Mouse (Mus musculus) thymus, adult 2 months (tissue): ENCODE results near the gene Actr10. TPM values are rescaled to one million over a fixed set of nuclear protein-coding genes. Genes with fewer than 3 reads are reported as not detected.

ENCODE experiments used
- DNase-seq: peaks from one replicate; pipeline ENCODE4 v3.0.0; 2021
- H3K27ac ChIP-seq: fragments of 200-500 bp; 2 replicates; pipeline ENCODE4 v1.5.1; 2012; ENCODE audit warnings: low read length, control low read depth; ENCODE audit not compliant: control insufficient read depth, insufficient read depth
- H3K27me3 ChIP-seq: fragments of 200-500 bp; 2 replicates; pipeline ENCODE4 v1.6.1; 2012; ENCODE audit warnings: mild to moderate bottlenecking, low read length, moderate library complexity, mixed read lengths; ENCODE audit not compliant: control insufficient read depth, insufficient read depth
- H3K36me3 ChIP-seq: fragments of 200-500 bp; 2 replicates; pipeline ENCODE4 v1.6.1; 2012; ENCODE audit warnings: mild to moderate bottlenecking, low read length, moderate library complexity; ENCODE audit not compliant: control insufficient read depth, insufficient read depth
- H3K4me1 ChIP-seq: fragments of 200-500 bp; replicated peaks from 2 replicates; pipeline ENCODE4 v1.6.1; 2012; ENCODE audit warnings: low read length; ENCODE audit not compliant: control insufficient read depth, insufficient read depth
- H3K4me3 ChIP-seq: fragments of 200-500 bp; 2 replicates; pipeline ENCODE4 v1.5.1; 2012; ENCODE audit warnings: mild to moderate bottlenecking, low read length, control low read depth, moderate library complexity; ENCODE audit not compliant: control insufficient read depth, insufficient read depth
- CTCF ChIP-seq: fragments of 200-500 bp; IDR thresholded peaks from 2 replicates; pipeline ENCODE4 v1.5.1; 2012; ENCODE audit warnings: mild to moderate bottlenecking, control low read depth, low read length, moderate library complexity, borderline replicate concordance; ENCODE audit not compliant: control insufficient read depth, poor library complexity, insufficient read depth; ENCODE audit errors: extremely low read depth
- POLR2A ChIP-seq: fragments of 200-500 bp; IDR thresholded peaks from 2 replicates; pipeline ENCODE4 v1.6.1; 2012; ENCODE audit warnings: mild to moderate bottlenecking, low read length, control low read depth, moderate library complexity; ENCODE audit not compliant: control insufficient read depth, poor library complexity, insufficient read depth; ENCODE audit errors: extremely low read depth
- WGBS: fragments of 180-500 bp; shearing (Covaris S2); methylation state at CpG from one replicate; pipeline ENCODE4 v1.1.7; 2018; 5-methylcytosine and 5-hydroxymethylcytosine counted together
- polyA plus RNA-seq: library from polyadenylated mRNA; depleted of rRNA; stranded (reverse); fragments of >200 nt; gene quantifications from 2 replicates; pipeline ENCODE4 v1.2.3, GENCODE M21; 2012

The Actr10 gene
- polyA plus RNA-seq, 1 experiment: 41.8 TPM

GRCm38 (mm10) chr12:70911676-70912379 lies 25.8 kb upstream of the Actr10 start:
- 28% methylated on average over 17 of the region's 17 CpGs for WGBS
- no peaks in the 10 kb centered on the region for H3K36me3 ChIP-seq
- no peak overlapping the region for H3K4me3 ChIP-seq
- peaks cover 10% of the 10 kb centered on the region for H3K4me1 ChIP-seq
- no peak for DNase-seq
- no peak for TF ChIP-seq POLR2A
- TF ChIP-seq CTCF: no peak
- no peaks in the 10 kb centered on the region for H3K27me3 ChIP-seq
- H3K27ac ChIP-seq: no peak overlapping the region

- no peaks in the 10 kb centered on the region for H3K36me3 ChIP-seq
- H3K27ac ChIP-seq: no peak overlapping the region
- DNase-seq: peak; percentile 87
- no peak overlapping the region for H3K4me3 ChIP-seq
- 18% methylated on average over 3 of the region's 3 CpGs for WGBS
- no peak for TF ChIP-seq POLR2A
- TF ChIP-seq CTCF: peak; percentile 89
- H3K4me1 ChIP-seq: peaks cover 10% of the 10 kb centered on the region
- no peaks in the 10 kb centered on the region for H3K27me3 ChIP-seq
Observed at GRCm38 (mm10) chr12:70913429-70913828, 24.2 kb upstream of the Actr10 start.

DNA sequence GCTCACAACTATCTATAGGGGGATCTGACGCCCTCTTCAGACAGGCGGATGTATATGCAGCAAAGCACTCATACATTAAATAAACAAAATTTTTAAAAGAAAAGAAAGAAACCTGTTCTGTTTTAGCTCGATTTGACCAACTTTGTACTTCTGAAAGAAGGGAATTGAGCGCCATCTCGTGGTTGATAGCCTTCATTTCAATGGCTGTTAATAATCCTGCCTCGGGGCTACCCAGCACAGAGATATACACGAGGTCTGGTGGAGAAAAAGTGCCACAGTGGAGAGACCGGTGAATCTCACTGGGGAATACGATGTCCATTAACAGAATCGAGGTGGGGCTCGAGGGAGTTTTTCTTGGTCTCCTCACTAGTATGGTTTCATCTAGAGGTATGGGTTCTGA lies 23.3 kb upstream of the Actr10 start:
- Histone ChIP-seq H3K4me3 (no peak overlapping the region), H3K36me3 (no peaks in the 10 kb centered on the region), H3K4me1 (peaks cover 10% of the 10 kb centered on the region), H3K27me3 (no peaks in the 10 kb centered on the region), H3K27ac (no peak overlapping the region)
- WGBS: 45% methylated on average over 11 of the region's 11 CpGs
- TF ChIP-seq POLR2A: no peak
- no peak for TF ChIP-seq CTCF
- DNase-seq: no peak

GRCm38 (mm10) chr12:70929781-70930180 lies 7.9 kb upstream of the Actr10 start:
- H3K4me1 ChIP-seq: no peaks in the 10 kb centered on the region
- TF ChIP-seq CTCF (no peak), POLR2A (no peak)
- 78% methylated on average over 4 of the region's 4 CpGs for whole genome bisulfite sequencing

GRCm38 (mm10) chr12:70937150-70937549 lies 507 bp upstream of the Actr10 start:
- Histone ChIP-seq H3K27ac (peak overlapping the region; percentile 43), H3K4me3 (no peak overlapping the region; the same call in 1 of the 2 replicates), H3K4me1 (0 out of 2 replicates have a peak, but pooled peaks cover 2% of the 10 kb centered on the region), H3K36me3 (no peaks in the 10 kb centered on the region), H3K27me3 (no peaks in the 10 kb centered on the region)
- DNase-seq: no peak
- WGBS: 52% methylated on average over 7 of the region's 12 CpGs
- TF ChIP-seq CTCF (no peak), POLR2A (no peak)

More at GRCm38 (mm10) chr12:70929781-70930180, 7.9 kb upstream of the Actr10 start:
- Histone ChIP-seq H3K4me3 (no peak overlapping the region), H3K27me3 (no peaks in the 10 kb centered on the region), H3K27ac (no peak overlapping the region), H3K36me3 (no peaks in the 10 kb centered on the region)
- DNase-seq: no peak

DNA sequence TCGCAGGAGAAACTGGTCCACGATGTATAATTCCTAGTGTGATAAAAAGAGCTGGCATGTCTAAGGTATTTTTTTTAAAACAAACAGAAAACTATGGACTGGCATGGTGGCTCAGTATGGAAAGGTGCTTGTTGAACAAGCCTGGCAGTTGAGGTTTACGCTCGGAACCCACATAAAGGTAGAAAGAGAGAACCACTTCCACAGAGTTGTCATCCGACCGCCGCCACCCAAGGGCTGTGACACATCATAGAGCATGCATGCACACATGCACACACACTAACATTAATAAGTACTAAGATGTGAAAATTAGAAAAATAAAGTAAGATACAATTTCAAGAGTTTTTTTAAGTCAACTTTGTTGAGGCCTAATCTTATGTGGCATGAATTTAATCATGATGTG lies 3.1 kb downstream of the Actr10 start:
- no peak overlapping the region for H3K4me3 ChIP-seq

DNA sequence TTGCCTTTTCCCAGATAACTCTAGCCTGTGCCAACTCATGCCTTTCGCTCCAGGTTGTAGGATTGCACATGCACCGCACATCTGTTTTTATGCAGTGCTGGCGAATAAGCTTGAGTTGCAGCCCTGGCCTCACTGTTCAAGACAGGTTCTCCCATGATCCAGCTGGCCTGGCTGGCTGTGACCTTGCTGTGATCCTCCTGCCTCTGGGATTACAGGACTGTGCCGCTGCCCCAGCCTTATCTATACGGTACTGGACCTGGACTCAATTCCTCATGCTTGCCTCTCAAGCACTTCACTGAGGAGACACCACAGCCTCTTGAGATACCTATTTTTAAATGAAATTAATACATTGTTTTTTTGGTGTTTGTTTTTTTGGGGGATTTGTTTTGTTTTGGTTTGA lies 6.5 kb downstream of the Actr10 start:
- Histone ChIP-seq H3K27ac (no peak overlapping the region), H3K36me3 (peaks cover 31% of the 10 kb centered on the region), H3K27me3 (no peaks in the 10 kb centered on the region), H3K4me1 (peaks cover 9% of the 10 kb centered on the region), H3K4me3 (no peak overlapping the region)
- TF ChIP-seq CTCF (no peak), POLR2A (no peak)
- no peak for DNase-seq
- WGBS: 98% methylated on average over 5 of the region's 5 CpGs

More for the DNA sequence above, 3.1 kb downstream of the Actr10 start:
- WGBS: 18% methylated on average over 7 of the region's 7 CpGs
- Histone ChIP-seq H3K4me1 (0 out of 2 replicates have a peak, but pooled peaks cover 2% of the 10 kb centered on the region), H3K36me3 (peaks cover 15% of the 10 kb centered on the region), H3K27ac (no peak overlapping the region), H3K27me3 (no peaks in the 10 kb centered on the region)
- peak; percentile 73 for DNase-seq
- no peak for TF ChIP-seq POLR2A
- no peak for TF ChIP-seq CTCF
